7 mouse cellular contexts compared by ENCODE assay signal in genomic region chr8:3514681-3515247, GRCm38 (mm10). TPM values are rescaled to one million over a fixed set of nuclear protein-coding genes. Genes with fewer than 3 reads are reported as not detected.
DNase-seq lines count a peak whose midpoint lies in the region; ATAC-seq and TF ChIP-seq lines count a peak whose summit lies in the region.

No protein-coding gene starts in this region.

- H3K4me3 ChIP-seq in CH12.LX (replicated peaks in 1 of 3; ENCODE audit: low read depth in 2 of 3, low read length in 2 of 3, poor library complexity in 1 of 3) (no peak overlapping the region), ES-Bruce4 (ENCODE audit: low read depth, low read length) (peak overlapping the region; percentile 30; the same call in 1 of the 2 replicates)
- peak overlapping the region; percentile 10 to 68; a peak in 3 of 4 replicates for H3K4me3 ChIP-seq in heart, embryonic 14.5 days (ENCODE audit: control insufficient read depth in 1 of 2, insufficient read depth in 1 of 2, low read depth in 1 of 2, low read length in 2 of 2)
- peak overlapping the region; percentile 82 for H3K4me3 ChIP-seq in liver, embryonic 11.5 days (ENCODE audit: low read depth, low read length)

- TF ChIP-seq CTCF in CH12.LX (conservative IDR thresholded peaks at IDR 0.05 in 1 of 2, IDR thresholded peaks at IDR 0.05 in 1 of 2; ENCODE audit: low read depth in 2 of 2, low read length in 2 of 2) (no peak), ES-Bruce4 (IDR thresholded peaks at IDR 0.05; ENCODE audit: low read depth, low read length) (no peak)

- no peak for TF ChIP-seq POLR2A in CH12.LX (IDR thresholded peaks at IDR 0.05; ENCODE audit: low read depth, low read length)
- TF ChIP-seq POLR2A in ES-Bruce4 (IDR thresholded peaks at IDR 0.05; ENCODE audit: insufficient read depth, low read length), result no peak

- dilution Hi-C loops in CH12.LX (cut with MboI; ENCODE audit: extremely low pct_ligation_motif_present, extremely low pct_unique_long_range_greater_than_20kb, low sequenced_read_pairs), result no loop called here

- in situ Hi-C loops in CH12.LX (cut with MboI; ENCODE audit: low pct_ligation_motif_present, low pct_unique_long_range_greater_than_20kb, low sequenced_read_pairs), result no loop called here

- H3K27me3 ChIP-seq in CH12.LX (replicated peaks) (no peaks in the 10 kb centered on the region), ES-Bruce4 (ENCODE audit: control insufficient read depth, insufficient read depth, low read length, poor library complexity, severe bottlenecking) (no peaks in the 10 kb centered on the region)
- no peaks in the 10 kb centered on the region for H3K27me3 ChIP-seq in heart, embryonic 14.5 days (ENCODE audit: control insufficient read depth, insufficient read depth, low read length)
- no peaks in the 10 kb centered on the region for H3K27me3 ChIP-seq in liver, embryonic 11.5 days (replicated peaks; ENCODE audit: control insufficient read depth, insufficient read depth, low read length)

- DNase-seq in CH12.LX (ENCODE audit: extremely low read depth), result no peak
- no peak for DNase-seq in liver, embryonic 11.5 days (ENCODE audit: low spot score)
- DNase-seq in right cerebral cortex, postnatal 10 days (ENCODE audit: low spot score in 2 of 2), result no peak
- DNase-seq in right cerebral cortex, postnatal 36 days (ENCODE audit: low spot score in 2 of 2), result no peak

- H3K9ac ChIP-seq in CH12.LX (ENCODE audit: insufficient read depth, low read depth) (no peak overlapping the region), ES-Bruce4 (ENCODE audit: low read depth, poor library complexity, severe bottlenecking) (peak overlapping the region; percentile 75)
- H3K9ac ChIP-seq in heart, embryonic 14.5 days (ENCODE audit: low read length), result peak overlapping the region; percentile 73
- peak overlapping the region; percentile 73 for H3K9ac ChIP-seq in liver, embryonic 11.5 days (ENCODE audit: low read depth, low read length)

- 35% methylated on average over 13 of the region's 13 CpGs for WGBS in heart, embryonic 14.5 days
- WGBS in liver, embryonic 11.5 days, result 39% methylated on average over 13 of the region's 13 CpGs

- H3K36me3 ChIP-seq in CH12.LX (replicated peaks in 1 of 2; ENCODE audit: control insufficient read depth in 1 of 2, insufficient read depth in 1 of 2, low read length in 1 of 2) (peaks cover 32 to 60% of the 10 kb centered on the region in 2 experiments), ES-Bruce4 (ENCODE audit: control insufficient read depth, insufficient read depth, low read length, poor library complexity, severe bottlenecking) (peaks cover 23% of the 10 kb centered on the region)
- peaks cover 39% of the 10 kb centered on the region for H3K36me3 ChIP-seq in heart, embryonic 14.5 days (ENCODE audit: control insufficient read depth, insufficient read depth, low read length)
- H3K36me3 ChIP-seq in liver, embryonic 11.5 days (ENCODE audit: control insufficient read depth, insufficient read depth, low read length), result peaks cover 12% of the 10 kb centered on the region; the same call in 1 of the 2 replicates

- peaks cover 3% of the 10 kb centered on the region; the same call in 1 of the 2 replicates for H3K79me2 ChIP-seq in CH12.LX (replicated peaks; ENCODE audit: control insufficient read depth, extremely low read depth, insufficient read depth, poor library complexity, severe bottlenecking)

- no peak for TF ChIP-seq RAD21 in CH12.LX (IDR thresholded peaks at IDR 0.05; ENCODE audit: low read depth, low read length)

- ATAC-seq in heart, embryonic 14.5 days (ENCODE audit: insufficient number of reproducible peaks, insufficient read depth, low FRiP score, low read depth), result no peak
- ATAC-seq in liver, embryonic 11.5 days (replicated peaks; ENCODE audit: low FRiP score), result no peak
- ATAC-seq in activated CD4-positive, CD25-positive, alpha-beta regulatory T cell, adult 4 months, result no peak

- no peak overlapping the region for H3K27ac ChIP-seq in CH12.LX (ENCODE audit: insufficient read depth, low read depth)
- H3K27ac ChIP-seq in ES-Bruce4 (ENCODE audit: insufficient read depth, low read length), result no peak overlapping the region
- peak overlapping the region in 1 of 2 experiments; percentile 82; a peak in 1 of 4 replicates for H3K27ac ChIP-seq in heart, embryonic 14.5 days (replicated peaks in 1 of 2; ENCODE audit: control insufficient read depth in 1 of 2, insufficient read depth in 1 of 2, low read depth in 2 of 2, low read length in 2 of 2)
- peak overlapping the region; percentile 67 for H3K27ac ChIP-seq in liver, embryonic 11.5 days (ENCODE audit: low read depth, low read length)

- H3K9me3 ChIP-seq in CH12.LX (replicated peaks; ENCODE audit: low read length) (no peaks in the 10 kb centered on the region), ES-Bruce4 (replicated peaks; ENCODE audit: control insufficient read depth, insufficient read depth, low read length, poor library complexity, severe bottlenecking) (no peaks in the 10 kb centered on the region)
- H3K9me3 ChIP-seq in heart, embryonic 14.5 days (ENCODE audit: control insufficient read depth, low read length), result no peaks in the 10 kb centered on the region
- H3K9me3 ChIP-seq in liver, embryonic 11.5 days (ENCODE audit: control insufficient read depth, low read length), result no peaks in the 10 kb centered on the region

- H3K4me2 ChIP-seq in CH12.LX (ENCODE audit: insufficient read depth, low read depth, poor library complexity, severe bottlenecking), result peak overlapping the region; percentile 47; the same call in 1 of the 2 replicates
- H3K4me2 ChIP-seq in heart, embryonic 14.5 days (ENCODE audit: low read length), result peak overlapping the region; percentile 99
- peak overlapping the region; percentile 99 for H3K4me2 ChIP-seq in liver, embryonic 11.5 days

- H3K4me1 ChIP-seq in CH12.LX (ENCODE audit: control insufficient read depth in 1 of 2, insufficient read depth in 2 of 2) (peaks cover 2 to 15% of the 10 kb centered on the region in 2 experiments; a peak in 2 of 4 replicates), ES-Bruce4 (ENCODE audit: control insufficient read depth, insufficient read depth, low read length) (no peaks in the 10 kb centered on the region)
- H3K4me1 ChIP-seq in heart, embryonic 14.5 days (ENCODE audit: control insufficient read depth in 2 of 2, insufficient read depth in 2 of 2, low read length in 2 of 2), result peaks cover 0 to 4% of the 10 kb centered on the region in 2 experiments; a peak in 2 of 4 replicates
- H3K4me1 ChIP-seq in liver, embryonic 11.5 days (replicated peaks; ENCODE audit: control insufficient read depth, insufficient read depth, low read length), result peaks cover 9% of the 10 kb centered on the region

- no peak for TF ChIP-seq EP300 in CH12.LX (IDR thresholded peaks at IDR 0.05; ENCODE audit: low read length)
- TF ChIP-seq EP300 in ES-Bruce4 (IDR thresholded peaks at IDR 0.05; ENCODE audit: insufficient read depth, low read depth, low read length), result no peak

RNA-seq across cellular contexts. Expression of gene Pnpla6, which starts 0.4 kb away (rescaled TPM):
- total RNA-seq in CH12.LX (2012; rRNA removed), result 27.7 and 29.6 TPM in 2 replicates
- total RNA-seq in CH12.LX (2014; rRNA removed), result 12.5 and 13.7 TPM in 2 replicates
- polyA plus RNA-seq in CH12.LX (2012; ENCODE audit: insufficient read length, low read depth), result 38.6 and 39.8 TPM in 2 replicates
- polyA plus RNA-seq in ES-Bruce4 (2011; ENCODE audit: insufficient read depth, insufficient read length, low read depth, missing spikeins), result 46.6 and 47.5 TPM in 2 replicates
- 11.1 and 15.8 TPM in 2 replicates for polyA plus RNA-seq in heart, embryonic 14.5 days (2014; fragmentation: Nextera tagmentation; extraction: Ambion mirVana)
- polyA plus RNA-seq in liver, embryonic 11.5 days (2014; fragmentation: Nextera tagmentation; extraction: Ambion mirVana), result 17.8 and 22.9 TPM in 2 replicates
- 10 to 100 TPM; 18.8 to 24.8 TPM for polyA plus RNA-seq in activated CD4-positive, CD25-positive, alpha-beta regulatory T cell, adult 4 months (2017; shearing (Covaris generic))

RNA-seq across cellular contexts. Expression of gene Mcoln1, which starts 14.5 kb away (rescaled TPM):
- 18.1 and 20.5 TPM in 2 replicates for total RNA-seq in CH12.LX (2012; rRNA removed)
- 11.5 and 13.0 TPM in 2 replicates for total RNA-seq in CH12.LX (2014; rRNA removed)
- 26.5 and 28.0 TPM in 2 replicates for polyA plus RNA-seq in CH12.LX (2012; ENCODE audit: insufficient read length, low read depth)
- 62.0 and 62.3 TPM in 2 replicates for polyA plus RNA-seq in ES-Bruce4 (2011; ENCODE audit: insufficient read depth, insufficient read length, low read depth, missing spikeins)
- polyA plus RNA-seq in heart, embryonic 14.5 days (2014; fragmentation: Nextera tagmentation; extraction: Ambion mirVana), result 36.0 and 38.0 TPM in 2 replicates
- polyA plus RNA-seq in liver, embryonic 11.5 days (2014; fragmentation: Nextera tagmentation; extraction: Ambion mirVana), result 36.2 and 39.8 TPM in 2 replicates
- polyA plus RNA-seq in activated CD4-positive, CD25-positive, alpha-beta regulatory T cell, adult 4 months (2017; shearing (Covaris generic)), result 10 to 100 TPM; 17.0 to 19.1 TPM

RNA-seq across cellular contexts. Expression of gene Zfp358, which starts 21.8 kb away (rescaled TPM):
- total RNA-seq in CH12.LX (2012; rRNA removed), result 0.25 and 0.64 TPM in 2 replicates
- total RNA-seq in CH12.LX (2014; rRNA removed), result 0.54 TPM in 1 of 2 replicates, not detected in the other
- 0.17 TPM in 1 of 2 replicates, not detected in the other for polyA plus RNA-seq in CH12.LX (2012; ENCODE audit: insufficient read length, low read depth)
- 15.5 and 17.7 TPM in 2 replicates for polyA plus RNA-seq in ES-Bruce4 (2011; ENCODE audit: insufficient read depth, insufficient read length, low read depth, missing spikeins)
- 11.5 and 17.4 TPM in 2 replicates for polyA plus RNA-seq in heart, embryonic 14.5 days (2014; fragmentation: Nextera tagmentation; extraction: Ambion mirVana)
- polyA plus RNA-seq in liver, embryonic 11.5 days (2014; fragmentation: Nextera tagmentation; extraction: Ambion mirVana), result 8.7 and 8.9 TPM in 2 replicates
- polyA plus RNA-seq in activated CD4-positive, CD25-positive, alpha-beta regulatory T cell, adult 4 months (2017; shearing (Covaris generic)), result 1 to 10 TPM in 1 of 2 experiments, under 1 TPM in 1; 0.97 to 1.0 TPM

RNA-seq across cellular contexts. Expression of gene Tex45, which starts 44.1 kb away (rescaled TPM):
- total RNA-seq in CH12.LX (2012; rRNA removed) (not detected in 2 replicates), CH12.LX (2014; rRNA removed) (not detected in 2 replicates)
- polyA plus RNA-seq in CH12.LX (2012; ENCODE audit: insufficient read length, low read depth) (not detected in 2 replicates), ES-Bruce4 (2011; ENCODE audit: insufficient read depth, insufficient read length, low read depth, missing spikeins) (0.39 and 0.44 TPM in 2 replicates)
- not detected in 2 replicates for polyA plus RNA-seq in heart, embryonic 14.5 days (2014; fragmentation: Nextera tagmentation; extraction: Ambion mirVana)
- polyA plus RNA-seq in liver, embryonic 11.5 days (2014; fragmentation: Nextera tagmentation; extraction: Ambion mirVana), result not detected in 2 replicates
- polyA plus RNA-seq in activated CD4-positive, CD25-positive, alpha-beta regulatory T cell, adult 4 months (2017; shearing (Covaris generic)), result not detected

RNA-seq across cellular contexts. Expression of gene Pex11g, which starts 47.3 kb away (rescaled TPM):
- 4.9 and 5.9 TPM in 2 replicates for total RNA-seq in CH12.LX (2012; rRNA removed)
- 1.3 and 2.4 TPM in 2 replicates for total RNA-seq in CH12.LX (2014; rRNA removed)
- polyA plus RNA-seq in CH12.LX (2012; ENCODE audit: insufficient read length, low read depth), result 1.9 and 2.7 TPM in 2 replicates
- polyA plus RNA-seq in ES-Bruce4 (2011; ENCODE audit: insufficient read depth, insufficient read length, low read depth, missing spikeins), result 4.6 and 6.7 TPM in 2 replicates
- 5.0 and 5.4 TPM in 2 replicates for polyA plus RNA-seq in heart, embryonic 14.5 days (2014; fragmentation: Nextera tagmentation; extraction: Ambion mirVana)
- 3.4 and 4.3 TPM in 2 replicates for polyA plus RNA-seq in liver, embryonic 11.5 days (2014; fragmentation: Nextera tagmentation; extraction: Ambion mirVana)
- polyA plus RNA-seq in activated CD4-positive, CD25-positive, alpha-beta regulatory T cell, adult 4 months (2017; shearing (Covaris generic)), result 10 to 100 TPM; 10.9 to 15.4 TPM

Comparison
In these comparisons a context has a peak if more than half of its experiments do, and no peak if none do; other contexts are left out.
1. H3K4me2 ChIP-seq: peak in every context shown above with its lines; median percentile 99 in heart, embryonic 14.5 days; 99 in liver, embryonic 11.5 days; 47 in CH12.LX.
2. H3K4me3 ChIP-seq: peak in ES-Bruce4 (single experiment), heart, embryonic 14.5 days (2 of 2) and liver, embryonic 11.5 days (single experiment); none in CH12.LX (0 of 3).